11 mouse cellular contexts compared by ENCODE assay signal in genomic region chr4:126250659-126251058, GRCm38 (mm10). TPM values are rescaled to one million over a fixed set of nuclear protein-coding genes. Genes with fewer than 3 reads are reported as not detected.
A peak's percentile ranks its signal among the peaks of the same experiment; 100 is the strongest.
DNase-seq lines count a peak whose midpoint lies in the region; ATAC-seq and TF ChIP-seq lines count a peak whose summit lies in the region.
"Had no signal": no experiment of that assay in that cellular context is flagged by ENCODE, and none has a peak within 500 bp of the region (broad histone marks: within the 10 kb centered on the region; RNA-seq: fewer than 3 reads in every experiment).

No protein-coding gene starts in this region.

- WGBS in heart, adult 2 months, result 21% methylated on average over 4 of the region's 4 CpGs
- 45% methylated on average over 4 of the region's 4 CpGs for WGBS in intestine, postnatal 0 days

- no peak overlapping the region for H3K4me3 ChIP-seq in heart, adult 2 months
- no peak overlapping the region for H3K4me3 ChIP-seq in left cerebral cortex, adult 2 months
- no peak overlapping the region for H3K4me3 ChIP-seq in intestine, postnatal 0 days (ENCODE audit: low read depth, low read length)
- H3K4me3 ChIP-seq: embryonic facial prominence, embryonic 12.5 days had no signal

- peak overlapping the region; percentile 100 for H3K27ac ChIP-seq in heart, adult 2 months
- peak overlapping the region; percentile 89; the same call in 1 of the 2 replicates for H3K27ac ChIP-seq in left cerebral cortex, adult 2 months
- H3K27ac ChIP-seq in intestine, postnatal 0 days (ENCODE audit: low read depth, low read length), result no peak overlapping the region
- H3K27ac ChIP-seq: embryonic facial prominence, embryonic 12.5 days had no signal

- no peak for TF ChIP-seq CTCF in heart, adult 2 months (IDR thresholded peaks at IDR 0.05)
- no peak for TF ChIP-seq CTCF in left cerebral cortex, adult 2 months (IDR thresholded peaks at IDR 0.05)
- peak; percentile 17; the same call in 1 of the 2 replicates for TF ChIP-seq CTCF in intestine, postnatal 0 days (IDR thresholded peaks at IDR 0.05; ENCODE audit: low read depth)

- peaks cover 9% of the 10 kb centered on the region for H3K36me3 ChIP-seq in heart, adult 2 months (ENCODE audit: control insufficient read depth, insufficient read depth, low read length)
- no peaks in the 10 kb centered on the region; the same call in 1 of the 2 replicates for H3K36me3 ChIP-seq in intestine, postnatal 0 days (ENCODE audit: control insufficient read depth, insufficient read depth)

- intact Hi-C loops in heart, adult 2 months (cut with DNase I), result no loop called here
- intact Hi-C loops in heart, postnatal 25 days (cut with DNase I), result no loop called here
- intact Hi-C loops in left cerebral cortex, adult 2 months (cut with DNase I), result loop anchor here (5.0 kb wide), 1 partner anchor 148 kb away; the partner anchor contains the start of gene Stk40
- intact Hi-C loops in left cerebral cortex, postnatal 10 days (cut with DNase I), result no loop called here

- TF ChIP-seq EP300 in heart, adult 2 months (IDR thresholded peaks at IDR 0.05; ENCODE audit: insufficient read depth, low read depth, low read length), result no peak

- DNase-seq in heart, adult 2 months, result no peak
- DNase-seq in heart, postnatal 25 days (ENCODE audit: low spot score), result no peak
- no peak for DNase-seq in left cerebral cortex, adult 2 months (ENCODE audit: extremely low spot score in 1 of 2, low spot score in 2 of 2)
- no peak for DNase-seq in left cerebral cortex, postnatal 10 days (ENCODE audit: extremely low spot score in 1 of 2, low spot score in 2 of 2)
- DNase-seq in NIH3T3 (ENCODE audit: low read depth), result peak; percentile 43
- no peak for DNase-seq in layer of hippocampus, adult 9-11 months
- no peak for DNase-seq in ovary, postnatal 14 days (ENCODE audit: low spot score)
- DNase-seq: cerebellum, adult 9-11 months; right cerebral cortex, postnatal 14 days had no signal

- no peak for TF ChIP-seq POLR2A in heart, adult 2 months (IDR thresholded peaks at IDR 0.05; ENCODE audit: insufficient read depth, low read depth, low read length)

- peak overlapping the region; percentile 6 for H3K9ac ChIP-seq in heart, adult 2 months (ENCODE audit: low read depth, low read length)
- no peak overlapping the region for H3K9ac ChIP-seq in intestine, postnatal 0 days (ENCODE audit: low read depth, low read length)

- peaks cover 19% of the 10 kb centered on the region for H3K79me2 ChIP-seq in heart, adult 2 months (replicated peaks; ENCODE audit: control insufficient read depth, insufficient read depth, low read length)

- peaks cover 42% of the 10 kb centered on the region for H3K4me1 ChIP-seq in heart, adult 2 months (ENCODE audit: control insufficient read depth, insufficient read depth, low read length)
- no peaks in the 10 kb centered on the region for H3K4me1 ChIP-seq in intestine, postnatal 0 days (replicated peaks; ENCODE audit: control insufficient read depth, insufficient read depth, low read length)

- ATAC-seq in intestine, postnatal 0 days, result no peak

- H3K4me2 ChIP-seq in intestine, postnatal 0 days (replicated peaks; ENCODE audit: low read depth), result no peak overlapping the region

- H3K27me3 ChIP-seq in heart, adult 2 months (ENCODE audit: control insufficient read depth, insufficient read depth, low read length), result no peaks in the 10 kb centered on the region
- H3K27me3 ChIP-seq in intestine, postnatal 0 days (replicated peaks; ENCODE audit: control insufficient read depth, insufficient read depth, low read length), result no peaks in the 10 kb centered on the region
- H3K27me3 ChIP-seq: embryonic facial prominence, embryonic 12.5 days had no signal

- no peaks in the 10 kb centered on the region for H3K9me3 ChIP-seq in intestine, postnatal 0 days (ENCODE audit: control insufficient read depth)
- H3K9me3 ChIP-seq: embryonic facial prominence, embryonic 12.5 days had no signal

RNA-seq across cellular contexts. Expression of gene Map7d1, which starts 5.5 kb away (rescaled TPM):
- total RNA-seq in heart, adult 2 months (2021), result 100 to 1,000 TPM; 253 to 267 TPM
- polyA plus RNA-seq in heart, adult 2 months (2012; rRNA removed), result 149 and 161 TPM in 2 replicates
- total RNA-seq in heart, postnatal 25 days (2021), result 100 to 1,000 TPM; 255 to 285 TPM
- 100 to 1,000 TPM; 281 TPM for total RNA-seq in left cerebral cortex, adult 2 months (2021)
- total RNA-seq in left cerebral cortex, postnatal 10 days (2021), result 100 to 1,000 TPM; 218 to 226 TPM
- polyA plus RNA-seq in intestine, postnatal 0 days (2015; fragmentation: Nextera tagmentation; extraction: Ambion mirVana), result 11.7 and 12.2 TPM in 2 replicates

RNA-seq across cellular contexts. Expression of gene Trappc3, which starts 11.5 kb away (rescaled TPM):
- 10 to 100 TPM; 46.3 to 49.5 TPM for total RNA-seq in heart, adult 2 months (2021)
- 41.0 and 65.9 TPM in 2 replicates for polyA plus RNA-seq in heart, adult 2 months (2012; rRNA removed)
- total RNA-seq in heart, postnatal 25 days (2021), result 10 to 100 TPM; 43.2 to 47.1 TPM
- total RNA-seq in left cerebral cortex, adult 2 months (2021), result 10 to 100 TPM; 77.0 to 87.5 TPM
- total RNA-seq in left cerebral cortex, postnatal 10 days (2021), result 10 to 100 TPM; 89.7 to 99.2 TPM
- polyA plus RNA-seq in intestine, postnatal 0 days (2015; fragmentation: Nextera tagmentation; extraction: Ambion mirVana), result 115 and 126 TPM in 2 replicates

RNA-seq across cellular contexts. Expression of gene Col8a2, which starts 35.9 kb away (rescaled TPM):
- total RNA-seq in heart, adult 2 months (2021), result under 1 TPM; 0.57 to 0.66 TPM
- polyA plus RNA-seq in heart, adult 2 months (2012; rRNA removed), result 0.45 and 0.91 TPM in 2 replicates
- total RNA-seq in heart, postnatal 25 days (2021), result under 1 TPM; 0.75 to 0.81 TPM
- 1 to 10 TPM; 1.9 to 3.0 TPM for total RNA-seq in left cerebral cortex, adult 2 months (2021)
- 1 to 10 TPM in 1 of 2 experiments, under 1 TPM in 1; 0.92 to 1.0 TPM for total RNA-seq in left cerebral cortex, postnatal 10 days (2021)
- 1.5 and 2.2 TPM in 2 replicates for polyA plus RNA-seq in intestine, postnatal 0 days (2015; fragmentation: Nextera tagmentation; extraction: Ambion mirVana)

RNA-seq across cellular contexts. Expression of gene Thrap3, which starts 48.1 kb away (rescaled TPM):
- total RNA-seq in heart, adult 2 months (2021), result 100 to 1,000 TPM; 100 to 118 TPM
- polyA plus RNA-seq in heart, adult 2 months (2012; rRNA removed), result 37.9 and 61.4 TPM in 2 replicates
- 100 to 1,000 TPM; 108 to 111 TPM for total RNA-seq in heart, postnatal 25 days (2021)
- 100 to 1,000 TPM; 149 to 158 TPM for total RNA-seq in left cerebral cortex, adult 2 months (2021)
- 100 to 1,000 TPM; 131 to 139 TPM for total RNA-seq in left cerebral cortex, postnatal 10 days (2021)
- 56.7 and 67.5 TPM in 2 replicates for polyA plus RNA-seq in intestine, postnatal 0 days (2015; fragmentation: Nextera tagmentation; extraction: Ambion mirVana)
